Mouse (Mus musculus): ENCODE results near the gene Hes2.
A peak's percentile ranks its signal among the peaks of the same experiment; 100 is the strongest.

Gene Hes2

DNA sequence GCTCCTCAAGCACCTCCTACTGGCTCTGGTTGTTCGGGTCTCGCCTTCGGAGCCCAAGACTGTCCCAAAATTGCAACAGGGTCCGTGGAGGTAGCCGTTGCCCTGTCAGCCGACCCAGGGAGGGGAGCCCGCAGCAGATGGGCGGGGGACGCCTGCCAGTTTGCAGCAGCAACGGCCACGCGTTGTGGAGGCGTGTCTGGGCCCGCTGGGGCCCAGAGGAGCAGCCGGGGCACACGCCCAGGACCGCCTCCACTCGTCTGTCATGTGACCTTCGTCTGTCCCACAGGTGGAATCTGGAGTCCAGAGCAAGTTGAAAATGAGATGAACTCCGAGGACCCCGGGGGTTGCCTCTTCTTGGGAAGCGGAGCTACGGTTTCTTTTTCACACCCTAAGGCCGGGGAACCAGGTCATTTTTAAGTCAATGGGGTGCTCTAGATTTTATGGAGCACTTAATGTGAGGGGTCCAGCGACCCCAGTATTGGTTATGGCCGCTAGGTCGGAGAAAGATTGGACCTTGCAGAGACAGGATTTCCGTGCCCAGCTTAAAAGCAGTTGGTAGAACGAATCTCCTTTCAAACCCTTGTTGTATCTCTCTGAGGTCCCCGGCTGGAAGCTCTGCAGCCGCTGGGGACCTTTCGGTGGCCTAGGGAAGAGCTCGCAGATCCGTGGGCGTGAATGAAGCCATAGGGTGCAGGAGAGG lies at the start of gene Hes2:
TSS of gene Hes2 (plus strand) at position 283 of the 700 bp plus-strand sequence.
- no peak for DNase-seq (ENCODE audit: low read depth in 2 of 2, low spot score in 2 of 2)

GRCm38 (mm10) chr4:152109509-152109908 lies 49.2 kb upstream of the Hes2 start:
- no peak for DNase-seq (ENCODE audit: low read depth in 2 of 2, low spot score in 2 of 2)

GRCm38 (mm10) chr4:152110689-152111088 lies 48.0 kb upstream of the Hes2 start:
- DNase-seq (ENCODE audit: low read depth in 2 of 2, low spot score in 2 of 2): no peak

- DNase-seq (ENCODE audit: low read depth in 2 of 2, low spot score in 2 of 2): no peak
Observed at GRCm38 (mm10) chr4:152112329-152112728, 46.3 kb upstream of the Hes2 start.

DNA sequence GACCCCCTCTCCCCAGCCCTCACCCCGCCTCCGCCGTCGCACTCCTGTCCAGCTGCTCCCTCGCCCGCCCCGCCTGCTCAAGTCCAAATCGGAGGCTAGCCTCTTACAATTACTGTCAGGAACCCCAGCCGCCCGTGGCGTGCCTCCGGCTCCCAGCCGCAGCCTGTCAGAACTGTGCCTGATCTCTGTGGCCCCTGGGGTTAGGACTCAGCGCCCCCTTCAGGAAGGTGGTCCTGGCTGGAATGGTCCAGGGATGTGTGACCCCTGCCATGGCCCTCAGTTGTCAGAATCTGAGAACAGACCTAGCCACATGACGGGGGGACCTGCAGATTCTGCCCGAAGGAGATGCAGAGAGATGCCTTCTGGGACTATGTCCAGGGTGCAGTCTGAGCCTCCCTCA lies 44.6 kb upstream of the Hes2 start:
- no peak for DNase-seq (ENCODE audit: low read depth in 2 of 2, low spot score in 2 of 2)

DNA sequence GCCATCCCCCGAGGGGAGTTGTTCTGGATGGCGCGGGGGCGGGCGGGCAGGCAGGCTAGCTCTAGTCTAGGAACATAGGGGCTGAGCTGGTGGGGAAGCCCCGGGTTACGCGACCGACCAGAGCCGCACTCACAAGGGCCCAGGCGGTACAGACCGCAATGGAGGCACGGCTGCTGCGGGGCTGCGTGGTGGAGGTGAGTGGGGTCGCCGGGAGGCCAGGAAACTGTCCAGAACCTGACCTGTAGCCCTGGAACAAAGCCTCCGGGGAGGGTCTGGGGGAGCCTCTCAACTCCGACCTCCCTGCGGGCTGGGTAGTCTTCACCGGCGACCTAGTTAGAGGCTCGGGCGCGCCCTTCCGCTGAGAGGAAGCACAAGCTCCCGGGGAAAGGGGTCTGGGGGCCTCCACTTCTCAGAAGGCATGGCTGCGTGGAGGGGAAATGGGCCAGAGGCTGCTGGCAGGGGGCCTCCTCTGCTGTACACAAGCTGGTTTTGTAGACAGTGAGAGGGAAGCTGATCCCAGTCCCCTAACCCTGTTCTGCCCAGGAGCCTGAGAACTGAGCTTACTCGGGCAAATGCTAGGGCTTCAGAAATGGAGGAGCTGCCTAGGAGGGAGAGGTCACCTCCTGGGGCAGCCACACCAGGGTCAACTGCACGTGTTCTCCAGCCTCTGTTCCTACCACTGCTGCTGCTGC lies 42.6 kb upstream of the Hes2 start, which contains the start of gene Tnfrsf25:
TSS of gene Tnfrsf25 (plus strand) at position 14 of the 692 bp plus-strand sequence.
- DNase-seq (ENCODE audit: low read depth in 2 of 2, low spot score in 2 of 2): peak in 1 of 2 experiments; percentile 35

- no peak for DNase-seq (ENCODE audit: low read depth in 2 of 2, low spot score in 2 of 2)
Observed at GRCm38 (mm10) chr4:152117538-152117937, 41.1 kb upstream of the Hes2 start.

- DNase-seq (ENCODE audit: low read depth in 2 of 2, low spot score in 2 of 2): peak in 1 of 2 experiments; percentile 36
Observed at GRCm38 (mm10) chr4:152119396-152120292, 39.0 kb upstream of the Hes2 start.

GRCm38 (mm10) chr4:152120311-152121182 lies 38.1 kb upstream of the Hes2 start:
- peak in 1 of 2 experiments; percentile 32 for DNase-seq (ENCODE audit: low read depth in 2 of 2, low spot score in 2 of 2)

GRCm38 (mm10) chr4:152121183-152121505 lies 37.5 kb upstream of the Hes2 start:
- DNase-seq (ENCODE audit: low read depth in 2 of 2, low spot score in 2 of 2): no peak

DNA sequence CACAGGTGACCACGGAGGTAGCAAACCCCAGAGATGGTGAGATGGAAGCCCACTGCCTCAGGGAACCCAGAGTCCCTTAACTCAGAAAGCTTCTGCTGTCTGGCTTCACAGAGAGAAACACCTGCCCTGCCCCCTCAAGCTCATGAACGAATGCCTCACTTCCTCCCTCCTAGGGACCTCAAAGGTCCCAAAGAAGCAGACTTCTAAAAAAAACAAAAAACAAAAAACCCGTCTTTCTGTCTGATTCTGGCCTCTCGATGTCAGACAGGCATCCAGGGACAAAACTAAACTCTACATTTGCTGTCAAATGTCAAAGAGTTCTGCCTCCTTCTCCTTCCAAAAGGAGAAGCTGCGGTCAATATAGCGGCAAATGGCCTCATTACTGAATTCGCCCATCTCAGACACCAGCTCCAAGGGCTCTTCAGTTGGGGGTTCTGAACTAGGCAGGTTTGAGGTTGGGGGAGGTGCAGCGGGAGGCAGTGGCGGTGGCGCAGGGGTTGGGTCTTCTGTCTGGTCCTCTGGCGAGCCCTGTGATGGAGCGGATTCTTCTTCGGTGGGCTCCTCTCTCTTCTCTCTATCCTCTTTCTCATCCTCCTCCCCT lies 34.2 kb upstream of the Hes2 start:
- DNase-seq (ENCODE audit: low read depth in 2 of 2, low spot score in 2 of 2): no peak

DNA sequence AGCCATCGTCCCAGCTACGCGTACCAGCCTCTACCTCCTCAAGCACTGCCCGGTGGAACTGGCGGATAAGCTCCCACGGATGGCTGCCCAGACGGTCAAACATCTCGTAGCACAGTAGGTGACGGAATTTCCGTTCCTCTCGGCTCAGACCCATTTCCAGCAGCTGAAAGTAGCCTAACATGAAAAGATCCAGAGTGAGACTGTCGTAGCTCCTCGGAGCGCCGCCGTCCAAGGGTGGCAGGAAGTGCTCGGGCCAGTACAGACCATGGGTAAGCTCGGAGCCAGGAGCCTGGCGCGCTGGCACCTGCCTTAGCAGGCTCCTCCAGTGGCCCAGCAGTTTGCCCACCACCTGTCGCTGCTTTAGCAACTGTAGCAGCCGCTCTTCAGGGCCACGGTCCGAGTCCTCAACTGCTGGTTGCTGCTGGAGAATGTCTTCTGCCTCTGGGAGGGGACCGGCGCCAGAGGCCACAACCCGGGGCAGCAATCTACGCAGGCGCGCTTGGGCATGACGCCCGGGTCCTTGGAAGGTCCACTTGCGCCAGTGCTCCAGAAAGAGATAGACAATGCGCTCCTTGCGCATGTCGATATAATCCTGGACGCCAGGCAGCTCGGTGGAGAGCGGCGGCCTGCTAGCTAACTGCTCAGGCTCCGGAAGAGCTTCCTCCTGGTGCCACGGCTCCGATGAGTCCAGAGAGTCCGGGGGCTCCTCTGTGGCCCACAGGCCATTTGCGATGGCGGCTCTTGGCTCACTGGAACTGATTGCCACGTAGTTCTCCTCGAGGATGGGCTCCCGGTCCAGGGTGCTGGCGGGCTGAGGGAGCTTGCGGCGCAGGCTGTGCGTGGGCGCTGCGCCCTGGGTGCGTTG lies 33.3 kb upstream of the Hes2 start:
- DNase-seq (ENCODE audit: low read depth in 2 of 2, low spot score in 2 of 2): no peak

GRCm38 (mm10) chr4:152126026-152126920 lies 32.4 kb upstream of the Hes2 start:
- no peak for DNase-seq (ENCODE audit: low read depth in 2 of 2, low spot score in 2 of 2)

DNA sequence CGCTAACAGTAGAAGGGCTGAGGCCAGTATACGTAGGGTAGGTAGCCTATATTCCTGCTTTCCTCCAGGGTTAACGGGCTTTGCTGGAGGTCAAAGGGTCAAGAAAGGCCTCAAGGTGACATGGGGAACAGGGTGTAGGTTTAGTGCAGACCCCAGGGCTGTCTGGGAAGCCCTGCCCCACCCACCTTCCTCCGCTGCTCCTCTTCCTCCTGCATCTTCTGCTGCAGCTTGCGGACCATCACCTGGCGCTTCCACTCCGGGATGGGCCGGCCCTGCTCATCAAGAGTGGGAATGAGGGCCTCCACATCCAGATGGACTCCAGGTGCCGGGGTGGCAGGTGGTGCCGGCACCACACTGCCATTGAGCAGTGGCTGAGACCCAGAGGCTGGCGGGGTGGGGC lies 30.8 kb upstream of the Hes2 start:
- DNase-seq (ENCODE audit: low read depth in 2 of 2, low spot score in 2 of 2): no peak

GRCm38 (mm10) chr4:152128784-152129183 lies 29.9 kb upstream of the Hes2 start:
- DNase-seq (ENCODE audit: low read depth in 2 of 2, low spot score in 2 of 2): no peak

DNA sequence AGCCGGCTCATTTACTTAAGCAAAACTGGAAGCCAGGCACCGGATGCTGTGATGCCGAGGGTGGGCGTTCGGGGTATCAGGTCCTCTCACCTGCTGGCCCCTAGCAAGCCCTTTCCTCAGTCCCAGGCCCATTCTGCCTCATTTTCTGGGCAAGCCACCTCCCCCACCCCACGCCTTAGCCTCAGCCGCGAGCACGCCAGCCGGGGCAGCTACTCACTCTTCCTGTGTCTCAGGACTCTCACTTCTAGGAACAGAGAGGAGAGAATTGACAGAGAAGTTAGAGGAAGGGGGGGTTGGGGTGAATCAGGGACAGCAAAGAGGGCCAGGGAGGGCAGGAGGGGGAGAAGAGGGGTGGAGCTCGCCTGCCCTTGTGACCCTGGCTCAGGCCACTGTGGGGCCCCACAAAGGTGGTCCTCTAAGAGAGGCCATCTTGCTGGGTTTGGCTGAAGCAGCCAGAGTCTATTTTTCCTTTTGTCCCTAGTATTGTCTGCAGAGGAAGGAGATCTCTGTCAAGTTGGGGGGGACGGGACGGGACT lies 29.2 kb upstream of the Hes2 start:
- DNase-seq (ENCODE audit: low read depth in 2 of 2, low spot score in 2 of 2): no peak

DNA sequence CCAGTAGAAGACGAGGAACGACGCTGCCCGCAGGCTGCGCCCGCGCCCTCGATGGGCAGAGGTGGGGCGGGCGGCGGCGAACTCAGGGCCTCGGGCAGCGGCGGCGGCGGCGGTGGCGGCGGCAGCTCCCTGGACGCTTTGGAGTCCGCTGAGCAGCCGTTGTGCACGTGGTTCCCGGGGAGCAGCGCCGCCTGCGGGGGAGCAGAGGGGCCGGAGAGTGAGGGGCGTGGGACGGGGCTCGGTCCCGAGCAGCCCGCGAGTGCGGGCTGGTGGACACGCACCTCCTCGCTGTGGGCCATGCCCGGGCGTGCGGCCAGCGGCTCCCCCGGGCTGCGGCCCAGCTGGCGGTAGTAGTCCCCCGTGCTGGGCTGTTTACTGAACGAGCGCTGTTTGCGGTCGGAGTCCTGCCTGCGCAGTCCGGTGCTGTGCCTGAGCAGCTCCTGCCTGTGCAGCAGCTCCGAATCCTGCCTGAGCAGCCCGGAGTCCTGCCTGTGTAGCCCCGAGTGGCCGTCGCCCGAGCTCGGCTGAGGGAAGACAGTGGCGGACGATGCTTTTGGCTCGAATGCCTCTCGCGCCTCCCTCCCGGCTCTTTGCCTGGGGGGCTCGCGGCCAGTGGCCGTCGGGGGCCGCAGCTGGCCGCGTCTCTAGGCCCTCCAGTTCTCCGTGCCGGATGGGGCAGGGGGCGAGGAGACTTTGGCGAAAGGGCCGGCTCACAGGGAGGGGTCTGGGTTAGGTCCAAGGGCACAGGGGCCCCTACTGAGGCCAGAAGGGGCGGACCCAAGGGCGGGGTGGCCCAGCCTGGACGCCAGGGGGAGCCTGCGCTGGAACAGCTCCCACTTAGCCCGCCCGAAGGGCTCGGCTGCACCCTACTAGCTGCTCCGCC lies 27.7 kb upstream of the Hes2 start:
- peak in 1 of 2 experiments; percentile 56 for DNase-seq (ENCODE audit: low read depth in 2 of 2, low spot score in 2 of 2)
